Mouse (Mus musculus): ENCODE measurements around the gene Pth2. TPM values are rescaled to one million over a fixed set of nuclear protein-coding genes. Genes with fewer than 3 reads are reported as not detected.

Gene Pth2
- polyA plus RNA-seq, 2 experiments: not detected

GRCm38 (mm10) chr7:45224826-45225225, 44.0 kb downstream of the Pth2 start:
- Histone ChIP-seq H3K4me1 (replicated peaks; ENCODE audit: control insufficient read depth in 2 of 2, insufficient read depth in 2 of 2, low read length in 1 of 2) (no peaks in the 10 kb centered on the region), H3K4me3 (ENCODE audit: insufficient read depth in 1 of 2, low read depth in 2 of 2, low read length in 2 of 2) (no peak overlapping the region), H3K36me3 (replicated peaks; ENCODE audit: control insufficient read depth, insufficient read depth, low read depth) (no peaks in the 10 kb centered on the region), H3K27me3 (ENCODE audit: control insufficient read depth, insufficient read depth, low read length) (no peaks in the 10 kb centered on the region), H3K27ac (no peak overlapping the region), H3K4me2 (ENCODE audit: low read depth) (no peak overlapping the region), H3K9ac (replicated peaks) (no peak overlapping the region), H3K9me3 (ENCODE audit: control insufficient read depth, low read length) (no peaks in the 10 kb centered on the region)
- ATAC-seq (ENCODE audit: insufficient read depth) (no peak), DNase-seq (ENCODE audit: low read depth in 3 of 3, low spot score in 3 of 3) (no peak)
- no peak for TF ChIP-seq CTCF (IDR thresholded peaks at IDR 0.05; ENCODE audit: low read depth)
- no peak for TF ChIP-seq EP300 (IDR thresholded peaks at IDR 0.05; ENCODE audit: low read depth)
- WGBS (ENCODE audit: insufficient replicate concordance): 80% methylated on average over 7 of the region's 7 CpGs

- Histone ChIP-seq H3K27me3 (ENCODE audit: control insufficient read depth, insufficient read depth, low read length) (no peaks in the 10 kb centered on the region), H3K9me3 (ENCODE audit: control insufficient read depth, low read length) (no peaks in the 10 kb centered on the region), H3K4me3 (ENCODE audit: insufficient read depth in 1 of 2, low read depth in 2 of 2, low read length in 2 of 2) (no peak overlapping the region), H3K27ac (no peak overlapping the region), H3K36me3 (replicated peaks; ENCODE audit: control insufficient read depth, insufficient read depth, low read depth) (no peaks in the 10 kb centered on the region), H3K4me1 (replicated peaks; ENCODE audit: control insufficient read depth in 2 of 2, insufficient read depth in 2 of 2, low read length in 1 of 2) (no peaks in the 10 kb centered on the region), H3K9ac (replicated peaks) (no peak overlapping the region), H3K4me2 (ENCODE audit: low read depth) (no peak overlapping the region)
- DNase-seq (ENCODE audit: low read depth in 3 of 3, low spot score in 3 of 3) (no peak), ATAC-seq (ENCODE audit: insufficient read depth) (no peak)
- TF ChIP-seq EP300 (IDR thresholded peaks at IDR 0.05; ENCODE audit: low read depth) (no peak), CTCF (IDR thresholded peaks at IDR 0.05; ENCODE audit: low read depth) (no peak)
- WGBS (ENCODE audit: insufficient replicate concordance): 74% methylated on average over 5 of the region's 5 CpGs
Measured at GRCm38 (mm10) chr7:45226421-45226820, 45.6 kb downstream of the Pth2 start.

GRCm38 (mm10) chr7:45228548-45228947, 47.8 kb downstream of the Pth2 start:
- no peaks in the 10 kb centered on the region for H3K36me3 ChIP-seq (replicated peaks; ENCODE audit: control insufficient read depth, insufficient read depth, low read depth)
- H3K4me3 ChIP-seq (ENCODE audit: insufficient read depth in 1 of 2, low read depth in 2 of 2, low read length in 2 of 2): no peak overlapping the region
- WGBS (ENCODE audit: insufficient replicate concordance): 79% methylated on average over 18 of the region's 18 CpGs
- TF ChIP-seq CTCF (IDR thresholded peaks at IDR 0.05; ENCODE audit: low read depth) (no peak), EP300 (IDR thresholded peaks at IDR 0.05; ENCODE audit: low read depth) (no peak)
- H3K9ac ChIP-seq (replicated peaks): no peak overlapping the region
- ATAC-seq (ENCODE audit: insufficient read depth) (no peak), DNase-seq (ENCODE audit: low read depth in 3 of 3, low spot score in 3 of 3) (no peak)
- H3K9me3 ChIP-seq (ENCODE audit: control insufficient read depth, low read length): no peaks in the 10 kb centered on the region
- H3K27me3 ChIP-seq (ENCODE audit: control insufficient read depth, insufficient read depth, low read length): no peaks in the 10 kb centered on the region
- no peak overlapping the region for H3K27ac ChIP-seq
- no peak overlapping the region for H3K4me2 ChIP-seq (ENCODE audit: low read depth)
- peaks cover 0 to 5% of the 10 kb centered on the region in 2 experiments; a peak in 1 of 4 replicates for H3K4me1 ChIP-seq (replicated peaks; ENCODE audit: control insufficient read depth in 2 of 2, insufficient read depth in 2 of 2, low read length in 1 of 2)

GRCm38 (mm10) chr7:45229046-45229445, 48.3 kb downstream of the Pth2 start:
- H3K27ac ChIP-seq: no peak overlapping the region
- no peaks in the 10 kb centered on the region for H3K9me3 ChIP-seq (ENCODE audit: control insufficient read depth, low read length)
- H3K4me2 ChIP-seq (ENCODE audit: low read depth): no peak overlapping the region
- H3K36me3 ChIP-seq (replicated peaks; ENCODE audit: control insufficient read depth, insufficient read depth, low read depth): no peaks in the 10 kb centered on the region
- WGBS (ENCODE audit: insufficient replicate concordance): 64% methylated on average over 8 of the region's 8 CpGs
- ATAC-seq (ENCODE audit: insufficient read depth) (no peak), DNase-seq (ENCODE audit: low read depth in 3 of 3, low spot score in 3 of 3) (no peak)
- peaks cover 0 to 9% of the 10 kb centered on the region in 2 experiments; a peak in 1 of 4 replicates for H3K4me1 ChIP-seq (replicated peaks; ENCODE audit: control insufficient read depth in 2 of 2, insufficient read depth in 2 of 2, low read length in 1 of 2)
- H3K4me3 ChIP-seq (ENCODE audit: insufficient read depth in 1 of 2, low read depth in 2 of 2, low read length in 2 of 2): no peak overlapping the region
- H3K27me3 ChIP-seq (ENCODE audit: control insufficient read depth, insufficient read depth, low read length): no peaks in the 10 kb centered on the region
- TF ChIP-seq CTCF (IDR thresholded peaks at IDR 0.05; ENCODE audit: low read depth) (no peak), EP300 (IDR thresholded peaks at IDR 0.05; ENCODE audit: low read depth) (no peak)
- H3K9ac ChIP-seq (replicated peaks): no peak overlapping the region

- H3K27me3 ChIP-seq (ENCODE audit: control insufficient read depth, insufficient read depth, low read length): no peaks in the 10 kb centered on the region
- TF ChIP-seq EP300 (IDR thresholded peaks at IDR 0.05; ENCODE audit: low read depth) (no peak), CTCF (IDR thresholded peaks at IDR 0.05; ENCODE audit: low read depth) (no peak)
- ATAC-seq (ENCODE audit: insufficient read depth) (no peak), DNase-seq (ENCODE audit: low read depth in 3 of 3, low spot score in 3 of 3) (no peak)
- 59% methylated on average over 7 of the region's 7 CpGs for WGBS (ENCODE audit: insufficient replicate concordance)
- no peak overlapping the region for H3K4me2 ChIP-seq (ENCODE audit: low read depth)
- no peaks in the 10 kb centered on the region for H3K36me3 ChIP-seq (replicated peaks; ENCODE audit: control insufficient read depth, insufficient read depth, low read depth)
- no peak overlapping the region for H3K4me3 ChIP-seq (ENCODE audit: insufficient read depth in 1 of 2, low read depth in 2 of 2, low read length in 2 of 2)
- no peak overlapping the region for H3K9ac ChIP-seq (replicated peaks)
- H3K9me3 ChIP-seq (ENCODE audit: control insufficient read depth, low read length): no peaks in the 10 kb centered on the region
- peaks cover 0 to 11% of the 10 kb centered on the region in 2 experiments; a peak in 1 of 4 replicates for H3K4me1 ChIP-seq (replicated peaks; ENCODE audit: control insufficient read depth in 2 of 2, insufficient read depth in 2 of 2, low read length in 1 of 2)
- no peak overlapping the region for H3K27ac ChIP-seq
Measured at GRCm38 (mm10) chr7:45229459-45230203, 48.8 kb downstream of the Pth2 start.
